Mouse (Mus musculus): ENCODE results near the gene Pgs1.

The Pgs1 gene

DNA sequence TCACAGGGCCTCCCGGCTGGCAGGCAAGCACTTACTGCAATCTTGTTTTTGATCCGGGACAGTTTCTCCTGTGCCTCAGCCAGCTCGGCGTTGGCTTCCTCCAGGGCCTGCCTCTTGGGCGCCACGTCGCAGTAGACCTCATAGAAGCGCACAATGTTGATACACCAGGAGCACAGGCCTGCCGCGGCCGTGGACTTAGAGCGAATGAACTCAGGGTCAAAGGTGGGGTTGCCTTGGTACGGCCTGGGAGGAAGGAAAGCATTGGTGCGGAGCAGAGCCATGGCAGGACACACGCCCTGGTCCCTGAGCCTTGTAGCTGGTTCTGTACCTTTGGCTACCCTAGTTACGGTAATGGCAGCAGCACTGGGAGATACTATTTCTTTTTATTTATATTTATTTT, 64.1 kb downstream of the Pgs1 start:
- DNase-seq (ENCODE audit: low spot score in 2 of 2), result no peak

DNA sequence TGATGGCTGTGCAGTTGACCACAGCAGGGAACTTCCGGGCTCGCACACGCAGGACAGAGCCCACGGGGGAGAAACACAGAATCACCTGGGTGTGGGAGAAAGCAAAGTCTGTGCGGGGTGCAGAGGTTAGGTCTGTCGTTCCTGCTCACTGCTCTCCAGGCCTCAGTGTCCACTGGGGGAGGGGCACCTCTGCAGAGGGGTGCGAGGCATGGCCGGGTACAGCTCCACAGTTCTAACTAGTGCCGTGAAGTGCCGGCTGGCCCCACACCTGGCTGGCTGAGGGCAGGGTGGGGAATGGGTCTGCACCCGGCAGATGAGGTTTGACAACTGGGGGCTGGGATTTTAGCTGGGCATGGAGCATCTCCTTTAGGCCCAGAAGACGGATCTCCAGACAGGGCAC, 72.3 kb downstream of the Pgs1 start:
- DNase-seq (ENCODE audit: low spot score in 2 of 2), result no peak

DNA sequence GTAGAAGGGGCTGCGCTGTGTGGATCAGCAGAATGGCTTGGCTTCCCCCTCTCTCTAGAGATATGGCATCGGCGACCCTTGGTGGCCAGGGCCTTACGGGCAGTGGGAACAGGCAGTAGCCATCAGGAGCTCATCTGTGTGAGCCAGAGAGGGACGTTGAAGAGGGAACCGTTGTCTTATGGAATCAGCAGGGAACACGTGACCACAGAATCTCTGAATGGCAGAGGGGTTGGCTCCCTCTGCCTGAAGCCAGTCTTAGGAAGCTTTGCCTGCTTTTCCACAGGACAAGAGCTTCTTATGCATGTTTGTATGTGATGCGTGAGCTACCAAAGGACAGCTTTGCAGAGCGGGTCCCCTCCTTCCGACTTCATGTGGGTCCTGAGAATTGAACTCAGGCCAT, 72.8 kb downstream of the Pgs1 start:
- no peak for DNase-seq (ENCODE audit: low spot score in 2 of 2)

DNA sequence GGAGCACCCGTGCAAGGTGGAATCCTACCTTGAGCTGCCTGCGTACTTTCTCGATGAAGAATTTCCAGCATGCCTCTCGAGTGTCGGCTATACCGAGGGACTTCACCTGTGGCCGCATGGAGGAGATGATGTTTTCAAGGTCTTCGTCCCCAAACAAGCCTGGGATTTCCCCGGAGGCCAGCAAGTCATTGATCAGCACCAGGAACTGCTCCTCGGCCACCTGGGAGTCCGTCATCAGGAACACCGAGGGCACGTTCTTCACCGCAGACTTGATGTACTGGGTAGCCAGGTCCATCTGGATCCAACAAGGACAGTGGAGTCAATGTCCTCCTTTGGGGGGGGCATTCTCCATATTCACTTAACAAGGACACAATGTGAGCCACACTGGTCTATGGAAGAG, 73.9 kb downstream of the Pgs1 start:
- DNase-seq (ENCODE audit: low spot score in 2 of 2), result no peak

DNA sequence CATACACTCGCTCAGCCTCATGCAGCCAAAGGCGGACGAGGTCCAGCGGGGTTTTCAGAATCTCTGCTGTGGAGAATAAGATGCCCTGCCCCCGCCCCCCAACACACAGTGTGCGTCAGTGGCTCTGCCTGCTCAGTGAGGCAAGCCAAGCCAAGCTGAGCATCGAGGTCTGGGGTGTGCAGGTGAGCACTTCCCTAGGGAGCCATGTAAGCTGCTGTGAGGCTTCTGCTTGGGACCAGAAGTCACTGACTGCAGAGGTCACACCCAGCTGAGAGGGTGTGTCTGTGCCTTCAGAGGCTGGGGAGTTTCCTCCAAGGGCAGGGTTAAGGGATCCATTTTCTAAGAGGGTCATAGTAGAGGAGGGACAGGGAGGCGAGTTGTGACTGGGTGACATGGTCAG, 81.5 kb downstream of the Pgs1 start:
- DNase-seq (ENCODE audit: low spot score in 2 of 2), result no peak

DNA sequence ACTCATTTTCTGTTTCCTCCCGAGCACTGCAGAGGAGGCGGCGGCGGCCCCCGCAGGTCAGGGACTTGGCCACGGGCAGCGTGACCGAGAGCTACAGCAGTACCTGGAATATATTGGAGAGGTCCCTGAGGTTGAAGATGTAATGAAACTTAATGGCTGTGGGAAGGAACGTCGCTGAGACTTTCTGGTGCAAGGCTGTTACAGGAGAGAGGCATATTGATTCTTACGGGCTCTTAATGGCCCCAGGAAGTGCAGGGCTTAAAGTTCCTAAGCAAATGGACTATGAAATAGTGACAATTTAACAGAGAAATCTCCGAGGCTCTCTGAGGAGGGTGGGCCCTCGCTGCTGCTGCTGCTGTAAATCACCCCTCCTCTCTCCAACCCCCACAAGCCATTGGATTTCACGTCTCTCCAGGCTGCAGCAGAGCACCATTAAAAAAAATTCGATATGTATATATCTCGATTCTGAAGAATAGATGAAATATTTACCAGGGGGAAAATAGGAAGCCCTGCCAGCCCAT, 82.8 kb downstream of the Pgs1 start:
- DNase-seq (ENCODE audit: low spot score in 2 of 2), result no peak

DNA sequence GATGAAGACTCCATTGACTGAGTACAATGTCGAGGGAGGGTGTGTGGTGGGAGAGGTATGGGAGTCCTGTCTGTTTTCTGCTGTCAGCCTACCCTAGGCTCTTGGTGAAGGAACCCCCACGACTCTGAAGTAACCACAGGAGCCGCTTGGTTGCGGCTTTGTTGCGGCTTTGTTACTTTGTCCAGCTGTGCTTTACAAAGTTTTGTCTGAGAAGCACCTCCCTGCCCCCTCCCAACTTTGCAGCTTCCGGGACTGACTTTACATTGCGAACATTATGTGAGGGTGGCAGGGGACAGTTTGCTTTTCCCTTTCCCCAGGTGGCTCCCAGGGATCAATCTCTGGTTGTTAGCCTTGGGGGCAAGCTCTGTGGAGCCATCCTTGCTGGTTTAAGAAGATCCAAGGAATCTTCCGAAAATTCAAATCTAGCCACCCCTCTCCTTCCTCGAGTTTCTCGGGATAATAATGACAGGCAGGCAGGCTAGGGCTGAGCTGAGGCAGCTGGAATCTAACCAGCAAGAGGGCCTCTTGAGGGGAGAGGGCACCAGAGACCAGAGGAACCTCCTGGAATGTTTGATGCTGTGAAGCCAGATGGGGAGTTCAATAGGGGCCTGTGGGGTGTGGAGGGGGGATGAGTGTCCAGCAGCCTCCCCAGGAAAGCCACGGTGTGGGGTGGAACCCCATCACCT, 85.3 kb downstream of the Pgs1 start:
- DNase-seq (ENCODE audit: low spot score in 2 of 2), result no peak

All from natural killer cell, adult 2 months (primary cell).